Mouse (Mus musculus): Measurements from ENCODE around the gene Cfap20.

The Cfap20 gene

DNA sequence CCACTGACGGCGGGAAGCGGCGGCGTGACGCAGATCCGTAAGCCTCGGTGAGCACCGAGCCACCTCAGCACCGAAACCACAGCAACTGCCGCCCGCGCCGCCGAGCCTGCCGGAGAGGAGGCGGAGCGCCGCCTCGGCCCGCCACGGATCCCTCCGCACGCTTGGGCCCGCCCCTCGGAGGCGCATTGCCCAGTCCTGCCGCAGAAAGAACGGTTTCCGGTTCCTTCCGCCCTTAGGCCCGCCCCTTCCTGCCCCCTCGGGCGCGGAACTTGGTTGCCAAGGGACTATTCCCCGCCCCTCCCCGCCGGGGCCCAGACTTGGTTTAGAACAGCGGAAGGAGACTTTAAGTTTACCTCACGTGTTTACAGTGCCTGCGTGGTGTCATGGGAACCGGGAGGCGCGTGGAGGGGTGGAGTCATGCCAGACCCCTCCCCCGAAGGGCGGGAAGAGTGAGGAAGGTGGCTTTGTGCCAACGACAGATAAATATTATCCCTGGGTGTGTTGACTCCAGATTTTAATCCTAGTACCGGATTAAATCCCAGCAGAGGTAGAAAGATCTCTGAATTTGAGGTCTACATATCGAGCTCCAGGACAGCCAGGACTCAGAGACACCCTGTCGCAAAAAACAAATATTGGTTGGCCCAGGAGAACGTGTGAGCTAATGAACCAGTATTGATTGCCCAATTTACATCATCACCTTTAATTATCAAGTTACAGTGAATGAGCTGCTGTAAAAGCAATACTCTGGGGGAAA is at the start of gene Cfap20:
TSS of gene Cfap20 (minus strand) at position 184 of the 754 bp plus-strand sequence.
- DNase-seq (ENCODE audit: low spot score in 2 of 2) = peak; percentile 96 to 99

DNA sequence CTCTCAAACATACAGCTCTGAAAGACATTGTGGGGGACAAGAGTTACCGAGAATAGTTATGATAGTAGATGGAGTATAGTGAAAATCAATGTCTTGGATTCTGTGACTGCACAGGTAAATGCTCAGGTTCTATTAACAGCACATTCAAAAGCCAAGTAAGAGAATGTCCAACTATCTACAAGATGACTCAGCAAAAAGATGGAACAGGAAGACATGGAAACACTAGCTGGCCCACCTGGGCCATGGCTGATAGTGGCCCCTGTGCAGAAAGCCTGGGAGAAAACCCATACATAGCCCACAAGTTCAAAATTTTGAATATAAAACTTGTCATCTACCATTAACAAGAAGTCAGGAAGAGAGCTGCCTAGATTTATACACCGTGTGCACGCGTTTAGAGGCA is 35.3 kb upstream of the Cfap20 start:
- no peak for DNase-seq (ENCODE audit: low spot score in 2 of 2)

DNA sequence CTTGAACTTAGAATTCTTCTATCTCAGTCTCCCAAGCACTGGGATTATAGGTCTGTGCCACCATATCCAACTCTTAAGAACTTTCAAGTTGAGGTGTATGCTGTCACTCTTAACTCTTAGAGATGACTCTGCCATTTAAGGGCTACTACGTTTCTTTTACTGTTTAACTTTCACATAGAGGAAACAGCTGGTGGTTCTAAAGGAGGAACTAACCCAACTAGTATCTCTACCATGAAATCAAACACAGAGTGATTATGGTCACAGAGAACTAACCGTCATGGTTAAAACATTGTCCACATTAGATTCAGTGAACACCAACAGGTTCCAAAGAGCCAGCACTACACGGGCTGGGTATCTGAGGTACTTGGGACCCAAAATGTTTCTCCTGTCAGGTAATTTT is 34.3 kb upstream of the Cfap20 start:
- no peak for DNase-seq (ENCODE audit: low spot score in 2 of 2)

DNA sequence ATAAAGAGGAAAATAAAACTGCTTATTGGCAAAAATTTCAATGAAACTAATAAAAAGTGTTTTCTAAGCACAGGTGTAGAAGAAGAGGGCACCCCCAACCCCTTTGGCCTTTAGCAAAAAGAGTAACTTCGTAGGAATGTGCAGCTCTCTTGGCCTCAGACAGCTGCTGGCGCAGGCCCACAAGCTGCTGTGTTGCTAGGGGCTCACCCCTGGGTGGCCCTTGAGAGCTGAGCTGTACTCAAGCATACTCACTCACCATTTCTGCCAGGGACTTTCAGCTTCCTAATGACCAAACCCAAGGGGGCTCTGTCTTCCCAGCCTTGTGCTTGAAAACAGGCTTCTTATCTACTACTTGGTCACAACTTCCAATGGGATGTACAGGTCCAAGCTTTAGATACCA is 31.9 kb upstream of the Cfap20 start:
- DNase-seq (ENCODE audit: low spot score in 2 of 2) = no peak

DNA sequence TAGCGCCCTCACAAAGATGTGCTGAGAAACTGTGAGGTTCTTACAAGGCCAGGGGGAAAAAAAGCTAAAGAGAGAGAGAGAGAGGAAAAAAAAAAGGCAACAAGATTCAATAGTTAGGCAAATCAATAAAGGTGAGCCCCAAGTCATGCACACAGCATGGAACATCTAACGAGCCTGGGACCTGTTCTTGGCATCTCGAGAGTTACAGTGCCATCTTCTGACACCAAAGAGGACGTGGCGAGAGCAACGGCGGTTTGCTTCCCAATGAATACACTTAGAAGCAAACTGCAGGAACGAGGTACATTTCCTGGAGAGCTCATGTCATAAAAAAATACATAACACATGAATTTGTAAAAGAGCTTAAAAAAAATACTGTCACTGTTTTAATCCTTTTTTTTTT is 17.8 kb upstream of the Cfap20 start:
- no peak for DNase-seq (ENCODE audit: low spot score in 2 of 2)

DNA sequence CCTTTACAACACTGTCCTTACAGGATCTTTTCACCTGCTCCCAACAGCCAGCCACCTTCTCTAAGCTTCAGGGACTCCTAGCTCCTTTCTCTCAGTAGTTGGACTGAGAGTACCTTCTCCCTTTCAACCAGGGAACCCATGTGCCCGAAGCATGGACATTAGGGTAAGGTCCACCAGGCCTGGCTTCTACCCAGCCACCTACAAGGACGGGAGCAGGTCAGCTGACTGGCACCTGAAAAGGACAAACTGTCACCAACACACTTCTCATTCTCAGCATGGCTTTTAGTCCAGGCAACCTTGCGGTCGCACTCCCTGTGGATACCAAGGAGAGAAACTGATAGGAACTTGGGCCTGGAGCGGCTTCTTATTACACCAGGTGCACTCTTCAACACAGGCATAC is 15.6 kb upstream of the Cfap20 start:
- no peak for DNase-seq (ENCODE audit: low spot score in 2 of 2)

DNA sequence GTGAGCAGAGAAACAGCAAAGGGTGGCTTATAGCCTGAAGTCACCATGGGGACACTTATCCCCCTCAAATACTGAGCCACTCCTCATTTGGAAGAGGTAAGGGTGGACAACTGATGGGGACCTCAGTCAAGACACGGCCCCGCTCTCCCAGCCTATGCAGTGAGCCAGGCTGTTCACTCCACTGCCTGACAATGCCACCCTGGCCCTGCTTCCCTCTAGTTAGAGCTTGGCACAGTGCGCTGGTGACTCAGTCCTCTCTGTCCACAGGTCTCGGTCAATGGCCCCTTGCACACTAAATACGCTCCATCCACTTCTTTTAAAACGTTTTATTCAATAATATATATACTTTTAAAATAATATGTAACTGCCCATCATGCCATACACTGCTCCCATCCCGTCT is 13.0 kb upstream of the Cfap20 start:
- no peak for DNase-seq (ENCODE audit: low spot score in 2 of 2)

DNA sequence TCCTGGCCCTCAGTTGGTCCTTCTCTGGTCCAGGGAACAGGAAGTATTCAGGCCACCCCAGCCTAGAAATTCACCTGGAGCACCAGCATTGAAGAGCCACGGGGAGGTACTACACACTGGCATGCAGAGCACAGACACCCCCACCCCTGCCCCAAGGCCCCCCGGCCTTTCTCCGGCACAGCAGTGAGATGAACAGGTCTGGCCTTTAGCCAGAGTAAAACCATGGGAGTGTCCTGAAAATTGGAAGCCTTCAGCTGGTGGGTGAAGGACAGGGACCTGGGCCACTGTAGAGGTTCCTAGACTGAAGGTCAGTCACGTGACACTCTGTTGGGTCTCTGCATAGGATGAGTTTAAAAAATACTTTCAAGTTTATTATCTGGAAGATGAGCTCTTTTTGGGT is 10.4 kb upstream of the Cfap20 start:
- DNase-seq (ENCODE audit: low spot score in 2 of 2) = no peak

DNA sequence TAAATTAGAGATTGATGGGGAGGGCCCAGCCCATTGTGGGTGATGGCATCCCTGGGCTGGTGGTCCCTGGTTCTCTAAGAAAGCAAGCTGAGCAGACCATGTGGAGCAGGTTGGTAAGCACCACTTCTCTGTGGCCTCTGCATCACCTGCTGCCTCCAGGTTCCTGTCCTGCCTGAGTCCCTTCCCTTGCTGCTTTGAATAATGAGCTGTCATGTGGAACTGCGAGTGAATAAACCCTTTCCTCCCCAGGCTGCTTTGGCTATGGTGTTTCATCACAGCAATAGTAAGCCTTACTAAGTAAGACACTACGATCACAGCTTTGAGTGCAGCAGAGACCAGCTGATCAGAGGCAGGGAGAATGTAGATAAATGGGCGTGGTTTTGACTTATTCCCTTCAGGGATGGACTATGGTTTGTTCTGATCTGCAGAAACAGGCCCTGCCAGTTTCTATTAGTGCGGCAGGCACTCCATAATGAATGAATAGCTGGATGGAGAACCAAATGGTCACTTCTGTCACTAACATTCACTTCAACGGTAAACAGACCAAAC is 6.9 kb upstream of the Cfap20 start:
- no peak for DNase-seq (ENCODE audit: low spot score in 2 of 2)

DNA sequence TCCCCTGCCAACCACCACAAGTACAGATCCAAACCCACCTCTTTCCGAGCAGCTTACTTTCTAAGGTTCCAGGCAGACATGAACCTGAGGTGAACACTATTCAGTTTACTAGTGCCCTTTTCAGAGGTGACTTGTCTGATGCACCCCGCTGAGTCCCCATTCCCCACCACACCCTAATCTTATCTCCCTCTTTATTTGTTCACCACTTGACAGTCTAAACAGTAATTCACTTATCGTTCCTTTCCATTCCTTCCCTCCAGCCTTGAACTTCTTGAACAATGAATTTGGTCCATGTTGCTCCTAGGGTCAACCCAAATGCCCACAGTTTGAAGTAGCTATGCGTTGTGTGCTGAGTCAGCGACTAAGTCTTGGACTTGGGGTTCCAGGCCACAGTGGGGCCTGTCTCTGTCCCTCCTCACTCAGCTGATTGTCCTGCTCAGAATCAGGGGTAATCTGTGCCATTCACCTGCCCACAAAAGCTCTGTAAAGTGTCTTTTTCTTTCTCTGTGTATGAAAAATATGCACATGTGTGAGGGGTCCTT is 5.6 kb upstream of the Cfap20 start:
- DNase-seq (ENCODE audit: low spot score in 2 of 2) = no peak

DNA sequence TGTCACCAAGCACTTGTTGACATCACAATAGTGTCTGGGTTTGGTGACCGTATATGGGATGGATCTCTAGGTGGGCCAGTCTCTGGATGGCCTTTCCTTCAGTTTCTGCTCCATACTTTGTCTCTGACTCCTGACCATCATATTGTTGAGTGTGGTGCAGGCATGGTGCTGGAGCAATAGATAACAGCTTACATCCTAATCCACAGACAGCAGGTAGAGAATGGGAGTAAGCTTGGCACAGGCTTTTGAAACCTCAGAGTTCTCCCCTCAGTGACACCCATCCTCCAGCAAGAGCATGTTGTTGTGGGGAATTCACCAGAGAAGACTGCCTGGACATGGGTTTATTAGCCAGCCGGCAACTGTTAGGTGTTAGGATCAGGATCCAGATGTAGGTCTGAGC is 4.8 kb upstream of the Cfap20 start:
- no peak for DNase-seq (ENCODE audit: low spot score in 2 of 2)

DNA sequence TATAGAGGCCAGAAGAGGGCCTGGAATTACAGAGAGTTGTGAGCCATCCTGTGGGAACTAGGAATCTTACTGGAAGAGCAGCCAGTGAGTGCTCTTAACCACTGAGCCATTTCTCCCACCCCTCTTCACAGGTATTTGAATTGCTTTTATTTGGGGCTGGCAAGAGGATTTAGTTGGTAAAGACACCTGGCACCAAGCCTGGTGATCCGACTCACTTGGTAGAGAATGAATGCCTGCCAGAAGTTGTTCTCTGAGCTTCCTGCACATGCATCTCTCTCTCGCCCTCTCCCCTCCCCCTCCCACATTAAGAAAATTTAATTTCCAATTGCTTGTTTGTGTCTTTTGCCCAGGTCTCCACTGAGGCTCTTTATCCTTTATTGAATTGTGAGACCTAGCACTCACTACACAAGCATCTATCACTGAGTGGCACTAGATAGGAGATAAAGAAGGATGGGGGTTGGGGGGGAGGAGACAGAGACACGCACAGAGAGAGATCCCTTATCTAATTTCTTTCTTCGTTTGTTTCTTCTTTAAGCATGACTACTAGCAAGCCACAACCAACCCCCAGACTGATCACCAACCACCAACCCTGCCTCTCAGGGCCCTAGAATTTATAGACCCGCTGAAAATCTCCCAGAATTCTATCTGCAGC is 2.8 kb upstream of the Cfap20 start:
- no peak for DNase-seq (ENCODE audit: low spot score in 2 of 2)

DNA sequence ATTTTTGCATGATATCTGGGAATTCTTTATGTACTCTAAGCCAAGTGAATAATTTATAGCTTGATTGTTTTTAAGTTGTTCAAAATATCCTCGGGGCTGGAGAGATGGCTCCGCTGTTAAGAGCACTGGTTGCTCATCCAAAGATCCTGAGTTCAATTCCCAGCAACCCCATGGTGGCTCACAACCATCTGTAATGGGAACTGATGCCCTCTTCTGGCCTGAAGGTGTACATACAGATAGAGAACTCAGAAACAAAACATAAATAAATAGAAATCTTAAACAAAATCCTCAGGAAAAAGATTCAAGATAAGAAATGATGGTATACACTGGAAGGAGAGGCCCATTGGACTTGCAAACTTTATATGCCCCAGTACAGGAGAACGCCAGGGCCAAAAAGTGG is 1.3 kb upstream of the Cfap20 start:
- no peak for DNase-seq (ENCODE audit: low spot score in 2 of 2)

DNA sequence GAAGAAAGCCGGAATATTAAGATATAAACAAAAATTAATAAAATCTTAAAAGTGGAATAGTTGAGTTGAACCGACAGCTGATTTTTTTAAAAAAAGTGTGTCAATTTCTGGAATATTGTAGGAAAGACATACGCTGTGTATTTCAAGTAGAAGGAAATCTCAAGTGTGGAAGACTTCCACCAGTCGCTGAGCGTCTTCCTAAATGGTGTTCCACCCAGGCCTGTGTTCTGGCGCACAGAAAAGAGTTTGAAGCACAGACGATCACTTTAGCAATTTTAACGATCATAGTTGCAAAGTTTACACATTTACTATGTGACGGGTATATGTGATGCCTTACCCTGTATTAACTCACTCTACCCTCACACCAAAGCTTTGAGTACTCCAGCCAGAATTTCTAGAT is 802 bp upstream of the Cfap20 start:
- DNase-seq (ENCODE audit: low spot score in 2 of 2) = no peak

DNA sequence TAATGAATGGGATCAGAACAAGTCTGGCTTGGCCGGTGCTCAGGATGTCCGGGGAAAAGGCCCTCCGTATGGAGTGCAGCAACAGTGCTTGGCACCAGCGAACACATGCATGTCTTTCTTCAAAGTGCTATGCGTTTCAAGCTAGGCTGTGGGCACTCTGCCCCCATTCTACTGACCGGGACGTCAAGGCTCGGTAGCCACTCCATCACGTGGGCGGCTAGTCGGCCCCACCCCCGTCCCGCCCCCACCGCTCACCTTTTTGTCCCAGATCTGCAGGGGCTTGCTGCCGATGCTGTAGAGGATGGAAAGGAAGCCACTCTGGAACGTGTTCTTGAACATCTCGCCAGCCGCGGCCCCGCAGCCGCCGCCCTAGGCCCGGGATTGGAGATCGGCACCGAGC is 436 bp downstream of the Cfap20 start:
- peak in 1 of 2 experiments; percentile 36 for DNase-seq (ENCODE audit: low spot score in 2 of 2)

DNA sequence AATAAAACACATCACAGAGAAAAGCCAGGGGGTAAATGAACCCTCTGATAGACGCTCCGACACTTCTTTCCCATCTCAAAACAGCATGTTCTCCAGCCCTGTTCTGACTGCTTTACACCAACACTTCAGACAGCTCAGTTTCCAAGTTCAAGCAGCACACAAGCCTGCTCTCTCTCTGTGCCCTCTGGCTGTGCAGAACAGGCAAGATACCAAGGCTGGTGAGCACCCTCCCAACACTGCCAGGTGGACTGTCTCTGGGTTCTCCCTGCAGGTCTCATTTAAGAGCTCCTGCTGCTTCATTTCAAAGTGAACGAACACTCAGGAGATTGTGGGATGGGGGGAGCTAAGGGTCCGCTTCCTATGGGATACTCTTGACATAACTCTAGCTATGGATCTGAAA is 1.5 kb downstream of the Cfap20 start:
- DNase-seq (ENCODE audit: low spot score in 2 of 2) = no peak

DNA sequence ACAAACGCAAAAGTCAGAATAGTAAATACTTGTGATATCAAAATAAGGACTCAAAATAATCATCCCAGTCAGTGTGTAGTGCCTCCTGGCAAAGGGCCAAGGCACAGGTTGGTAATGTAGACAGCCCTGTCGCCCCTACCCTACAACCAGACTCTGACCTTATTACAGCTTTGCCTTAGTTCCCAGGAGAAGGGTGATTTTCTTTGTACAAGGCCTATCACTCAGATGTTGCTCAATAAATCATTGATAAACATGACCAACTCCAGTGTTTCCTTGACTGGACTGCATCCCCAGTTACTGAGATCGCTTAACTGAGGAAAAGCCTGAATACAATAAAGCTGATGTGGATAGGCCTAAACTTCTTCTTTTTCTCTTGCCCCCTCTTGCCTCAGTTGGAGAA is 2.2 kb downstream of the Cfap20 start:
- DNase-seq (ENCODE audit: low spot score in 2 of 2) = no peak

DNA sequence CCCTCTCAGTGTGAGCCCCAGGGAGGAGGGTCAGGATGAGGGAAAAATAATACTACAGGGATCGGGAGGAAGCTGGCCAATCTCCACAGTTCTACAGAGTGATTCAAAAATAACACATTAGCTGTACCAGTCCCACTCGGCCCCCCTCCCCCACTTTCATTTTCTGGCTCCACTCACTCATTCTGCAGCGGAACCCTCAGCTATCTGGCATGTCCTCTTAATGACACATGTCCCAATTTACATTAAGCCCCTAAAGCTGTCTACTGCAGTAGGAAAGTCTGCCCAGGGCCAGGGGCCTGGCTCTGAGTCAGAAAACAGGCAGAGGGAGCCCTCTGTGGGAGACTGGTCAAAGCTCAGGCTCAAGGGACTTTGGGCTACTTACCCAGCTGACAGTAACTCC is 4.7 kb downstream of the Cfap20 start:
- peak in 1 of 2 experiments; percentile 17 for DNase-seq (ENCODE audit: low spot score in 2 of 2)

DNA sequence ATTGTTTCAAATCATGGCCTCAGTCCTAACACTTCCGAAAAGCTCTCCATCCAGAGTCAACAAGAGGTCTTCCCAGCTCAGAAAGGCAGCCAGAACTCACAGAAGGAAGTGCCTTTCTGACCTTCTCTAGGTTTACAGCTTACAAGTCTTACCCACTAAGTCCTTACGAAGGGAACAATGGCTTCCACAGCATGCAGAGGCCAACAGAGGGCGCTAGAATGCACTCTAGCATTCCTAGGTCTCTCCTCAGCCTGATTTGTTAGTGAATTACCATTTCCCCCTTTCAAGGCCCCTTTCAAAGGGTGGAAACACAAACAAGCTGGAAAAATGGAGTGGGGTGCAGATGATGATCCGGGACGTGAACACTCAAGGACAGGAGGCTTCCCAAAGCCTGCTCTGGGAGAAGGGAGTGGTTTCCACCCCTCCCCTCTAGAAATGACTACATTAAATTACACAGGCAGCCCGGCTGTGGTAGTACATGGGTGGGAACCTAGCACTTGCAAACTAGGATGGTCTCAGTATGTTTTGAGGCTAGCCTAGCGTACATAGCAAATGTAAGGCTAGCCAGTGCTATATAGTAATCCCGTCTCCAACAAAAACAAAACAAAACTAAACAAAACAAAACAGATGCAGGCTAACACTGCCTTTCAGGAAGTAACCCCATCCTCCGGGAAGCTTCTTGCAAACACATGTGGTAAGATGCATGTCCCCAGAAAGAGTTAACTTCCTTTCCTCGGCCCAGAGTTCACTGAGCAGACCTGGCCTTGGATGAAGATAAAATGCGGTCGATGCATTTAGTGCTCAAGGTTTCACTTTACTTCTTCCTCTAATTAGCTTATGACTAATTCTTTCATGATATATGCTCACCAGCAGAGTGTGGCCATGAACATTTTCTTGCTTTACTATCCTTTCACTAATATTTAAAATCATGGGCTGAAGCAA is 6.8 kb downstream of the Cfap20 start:
- DNase-seq (ENCODE audit: low spot score in 2 of 2) = peak in 1 of 2 experiments; percentile 69

DNA sequence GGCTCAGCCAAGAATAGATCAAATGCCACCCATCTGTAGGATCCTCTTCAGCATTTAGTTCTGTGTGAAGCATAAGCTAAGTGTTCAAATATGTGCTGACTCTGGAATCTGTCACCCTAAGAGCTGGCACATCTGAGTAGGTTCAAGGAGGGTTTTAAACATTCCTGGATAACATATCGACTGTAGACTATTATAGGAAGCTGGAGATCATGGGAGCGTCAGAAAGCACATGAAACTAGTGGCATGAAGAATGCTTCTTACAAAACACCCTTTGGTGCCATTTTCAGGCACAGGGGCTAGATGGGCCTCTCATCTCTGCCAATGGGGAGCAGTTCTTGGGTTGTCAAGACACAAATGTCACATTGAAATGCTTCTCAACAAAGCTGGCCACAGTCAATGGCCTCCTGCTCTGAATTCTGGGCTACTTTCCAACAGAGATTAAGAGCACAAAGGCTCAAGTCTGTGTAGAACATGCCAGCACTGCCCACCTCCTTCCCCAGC is 7.8 kb downstream of the Cfap20 start:
- DNase-seq (ENCODE audit: low spot score in 2 of 2) = peak in 1 of 2 experiments; percentile 26

DNA sequence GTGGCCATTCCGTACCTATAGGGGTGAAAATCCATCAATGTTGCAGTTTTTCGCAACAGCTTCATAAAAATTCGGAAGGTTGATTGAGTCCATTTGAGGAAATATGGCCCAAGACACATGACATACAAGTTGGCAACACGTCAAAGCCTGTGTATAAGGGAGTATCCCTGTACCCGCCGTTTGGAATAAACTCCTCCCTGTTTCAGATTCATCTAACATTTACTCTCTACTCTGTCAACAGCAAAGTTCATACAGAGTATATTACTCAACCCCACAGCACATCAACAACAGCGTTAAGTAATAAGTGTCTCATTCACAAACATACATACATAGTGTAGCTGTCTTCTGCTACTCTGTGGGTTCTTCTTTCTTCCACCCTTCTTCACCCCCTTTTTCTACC is 10.0 kb downstream of the Cfap20 start:
- DNase-seq (ENCODE audit: low spot score in 2 of 2) = no peak

Data from left cerebral cortex, adult 9 months (tissue).